Mouse (Mus musculus): ENCODE measurements around the gene Vps54. TPM values are rescaled to one million over a fixed set of nuclear protein-coding genes. Genes with fewer than 3 reads are reported as not detected.

Gene Vps54
- polyA plus RNA-seq, 1 experiment from 2014 or later: 3.7 TPM

- WGBS (ENCODE audit: insufficient replicate concordance): 60% methylated on average over 3 of the region's 3 CpGs
- no peak overlapping the region for H3K4me3 ChIP-seq (replicated peaks)
- 0 out of 2 replicates have a peak, but pooled peaks have one; percentile 27 for ATAC-seq (ENCODE audit: insufficient read depth)
- no peaks in the 10 kb centered on the region for H3K27me3 ChIP-seq
- H3K9me3 ChIP-seq (replicated peaks): no peaks in the 10 kb centered on the region
- H3K9ac ChIP-seq: no peak overlapping the region
- peaks cover 13% of the 10 kb centered on the region for H3K4me1 ChIP-seq (replicated peaks)
- H3K4me2 ChIP-seq: no peak overlapping the region
- H3K27ac ChIP-seq (replicated peaks): no peak overlapping the region
- no peaks in the 10 kb centered on the region for H3K36me3 ChIP-seq (replicated peaks)
Measured at GRCm38 (mm10) chr11:21223539-21223938, 15.5 kb upstream of the Vps54 start.

- Histone ChIP-seq H3K27ac (replicated peaks) (no peak overlapping the region), H3K9ac (no peak overlapping the region), H3K4me3 (replicated peaks) (no peak overlapping the region), H3K36me3 (replicated peaks) (no peaks in the 10 kb centered on the region), H3K9me3 (replicated peaks) (no peaks in the 10 kb centered on the region), H3K4me2 (no peak overlapping the region), H3K4me1 (replicated peaks) (peaks cover 13% of the 10 kb centered on the region), H3K27me3 (no peaks in the 10 kb centered on the region)
- 42% methylated on average over 6 of the region's 6 CpGs for WGBS (ENCODE audit: insufficient replicate concordance)
- no peak for ATAC-seq (ENCODE audit: insufficient read depth)
Measured at GRCm38 (mm10) chr11:21224041-21224440, 15.0 kb upstream of the Vps54 start.

- Histone ChIP-seq H3K27me3 (no peaks in the 10 kb centered on the region), H3K36me3 (replicated peaks) (no peaks in the 10 kb centered on the region), H3K4me2 (no peak overlapping the region), H3K9ac (no peak overlapping the region), H3K4me1 (replicated peaks) (peaks cover 13% of the 10 kb centered on the region), H3K4me3 (replicated peaks) (no peak overlapping the region), H3K27ac (replicated peaks) (no peak overlapping the region), H3K9me3 (replicated peaks) (no peaks in the 10 kb centered on the region)
- no peak for ATAC-seq (ENCODE audit: insufficient read depth)
Measured at GRCm38 (mm10) chr11:21224446-21224845, 14.6 kb upstream of the Vps54 start.

GRCm38 (mm10) chr11:21224983-21225382, 14.1 kb upstream of the Vps54 start:
- Histone ChIP-seq H3K9me3 (replicated peaks) (no peaks in the 10 kb centered on the region), H3K9ac (no peak overlapping the region), H3K36me3 (replicated peaks) (no peaks in the 10 kb centered on the region), H3K4me3 (replicated peaks) (no peak overlapping the region), H3K4me2 (no peak overlapping the region), H3K27me3 (no peaks in the 10 kb centered on the region), H3K27ac (replicated peaks) (no peak overlapping the region), H3K4me1 (replicated peaks) (peaks cover 12% of the 10 kb centered on the region)
- no peak for ATAC-seq (ENCODE audit: insufficient read depth)

- Histone ChIP-seq H3K9me3 (replicated peaks) (no peaks in the 10 kb centered on the region), H3K36me3 (replicated peaks) (no peaks in the 10 kb centered on the region), H3K27ac (replicated peaks) (no peak overlapping the region), H3K9ac (no peak overlapping the region), H3K27me3 (no peaks in the 10 kb centered on the region), H3K4me3 (replicated peaks) (no peak overlapping the region), H3K4me2 (no peak overlapping the region), H3K4me1 (replicated peaks) (peaks cover 11% of the 10 kb centered on the region)
- ATAC-seq (ENCODE audit: insufficient read depth): no peak
Measured at GRCm38 (mm10) chr11:21235381-21235780, 3.7 kb upstream of the Vps54 start.

GRCm38 (mm10) chr11:21235821-21236220, 3.3 kb upstream of the Vps54 start:
- no peaks in the 10 kb centered on the region for H3K27me3 ChIP-seq
- ATAC-seq (ENCODE audit: insufficient read depth): no peak
- WGBS (ENCODE audit: insufficient replicate concordance): 69% methylated on average over 2 of the region's 2 CpGs
- no peak overlapping the region for H3K27ac ChIP-seq (replicated peaks)
- no peak overlapping the region for H3K4me3 ChIP-seq (replicated peaks)
- peaks cover 11% of the 10 kb centered on the region for H3K4me1 ChIP-seq (replicated peaks)
- no peak overlapping the region for H3K9ac ChIP-seq
- no peaks in the 10 kb centered on the region for H3K9me3 ChIP-seq (replicated peaks)
- no peak overlapping the region for H3K4me2 ChIP-seq
- H3K36me3 ChIP-seq (replicated peaks): no peaks in the 10 kb centered on the region

- no peaks in the 10 kb centered on the region for H3K36me3 ChIP-seq (replicated peaks)
- no peak overlapping the region for H3K4me2 ChIP-seq
- H3K27me3 ChIP-seq: no peaks in the 10 kb centered on the region
- H3K4me1 ChIP-seq (replicated peaks): peaks cover 15% of the 10 kb centered on the region
- H3K27ac ChIP-seq (replicated peaks): no peak overlapping the region
- no peak for ATAC-seq (ENCODE audit: insufficient read depth)
- WGBS (ENCODE audit: insufficient replicate concordance): 72% methylated on average over 4 of the region's 4 CpGs
- H3K9ac ChIP-seq: no peak overlapping the region
- H3K4me3 ChIP-seq (replicated peaks): no peak overlapping the region
- no peaks in the 10 kb centered on the region for H3K9me3 ChIP-seq (replicated peaks)
Measured at GRCm38 (mm10) chr11:21236996-21237395, 2.1 kb upstream of the Vps54 start.

- no peak for ATAC-seq (ENCODE audit: insufficient read depth)
- Histone ChIP-seq H3K4me2 (peak overlapping the region; percentile 88; the same call in 1 of the 2 replicates), H3K27ac (replicated peaks) (peak overlapping the region; percentile 89), H3K36me3 (replicated peaks) (no peaks in the 10 kb centered on the region), H3K27me3 (no peaks in the 10 kb centered on the region), H3K9ac (0 out of 2 replicates have a peak overlapping the region, but pooled peaks have one; percentile 94), H3K4me1 (replicated peaks) (peaks cover 15% of the 10 kb centered on the region), H3K4me3 (replicated peaks) (peak overlapping the region; percentile 91), H3K9me3 (replicated peaks) (no peaks in the 10 kb centered on the region)
- 89% methylated on average over 2 of the region's 2 CpGs for WGBS (ENCODE audit: insufficient replicate concordance)
Measured at GRCm38 (mm10) chr11:21237474-21238278, 1.4 kb upstream of the Vps54 start.

- peak; percentile 77 for ATAC-seq (ENCODE audit: insufficient read depth)
- Histone ChIP-seq H3K4me2 (peak overlapping the region; percentile 88), H3K9ac (peak overlapping the region; percentile 94)
Measured at GRCm38 (mm10) chr11:21238279-21239020, 631 bp upstream of the Vps54 start.

GRCm38 (mm10) chr11:21239763-21240509, 855 bp downstream of the Vps54 start:
- H3K4me2 ChIP-seq: peak overlapping the region; percentile 88
- H3K9ac ChIP-seq: peak overlapping the region; percentile 94
- peak overlapping the region; percentile 91 for H3K4me3 ChIP-seq (replicated peaks)
- H3K27ac ChIP-seq (replicated peaks): peak overlapping the region; percentile 89
- ATAC-seq (ENCODE audit: insufficient read depth): no peak
- H3K36me3 ChIP-seq (replicated peaks): no peaks in the 10 kb centered on the region
- 13% methylated on average over 7 of the region's 7 CpGs for WGBS (ENCODE audit: insufficient replicate concordance)
- H3K4me1 ChIP-seq (replicated peaks): peaks cover 15% of the 10 kb centered on the region
- H3K27me3 ChIP-seq: no peaks in the 10 kb centered on the region
- no peaks in the 10 kb centered on the region for H3K9me3 ChIP-seq (replicated peaks)

More at GRCm38 (mm10) chr11:21238279-21239020, 631 bp upstream of the Vps54 start:
- H3K27me3 ChIP-seq: no peaks in the 10 kb centered on the region
- under 1% methylated on average over 65 of the region's 65 CpGs for WGBS (ENCODE audit: insufficient replicate concordance)
- H3K4me3 ChIP-seq (replicated peaks): peak overlapping the region; percentile 91
- no peaks in the 10 kb centered on the region for H3K9me3 ChIP-seq (replicated peaks)
- H3K27ac ChIP-seq (replicated peaks): peak overlapping the region; percentile 89
- H3K36me3 ChIP-seq (replicated peaks): no peaks in the 10 kb centered on the region
- H3K4me1 ChIP-seq (replicated peaks): peaks cover 15% of the 10 kb centered on the region

- peaks cover 15% of the 10 kb centered on the region for H3K4me1 ChIP-seq (replicated peaks)
- H3K9me3 ChIP-seq (replicated peaks): no peaks in the 10 kb centered on the region
- no peak overlapping the region for H3K9ac ChIP-seq
- no peaks in the 10 kb centered on the region for H3K36me3 ChIP-seq (replicated peaks)
- H3K27ac ChIP-seq (replicated peaks): peak overlapping the region; percentile 30; the same call in 1 of the 2 replicates
- no peak overlapping the region for H3K4me3 ChIP-seq (replicated peaks)
- no peak for ATAC-seq (ENCODE audit: insufficient read depth)
- WGBS (ENCODE audit: insufficient replicate concordance): 68% methylated on average over 1 of the region's 1 CpGs
- H3K27me3 ChIP-seq: no peaks in the 10 kb centered on the region
- H3K4me2 ChIP-seq: peak overlapping the region; percentile 11; the same call in 1 of the 2 replicates
Measured at GRCm38 (mm10) chr11:21241351-21241750, 2.3 kb downstream of the Vps54 start.
